Mouse (Mus musculus): ENCODE data around the gene 0610030E20Rik.

Gene 0610030E20Rik

GRCm38 (mm10) chr6:72347166-72347941, at the start of gene 0610030E20Rik:
Gene 0610030E20Rik, plus strand, starts transcription at chr6:72347317.
- peak; percentile 80 for DNase-seq (ENCODE audit: low spot score)

DNA sequence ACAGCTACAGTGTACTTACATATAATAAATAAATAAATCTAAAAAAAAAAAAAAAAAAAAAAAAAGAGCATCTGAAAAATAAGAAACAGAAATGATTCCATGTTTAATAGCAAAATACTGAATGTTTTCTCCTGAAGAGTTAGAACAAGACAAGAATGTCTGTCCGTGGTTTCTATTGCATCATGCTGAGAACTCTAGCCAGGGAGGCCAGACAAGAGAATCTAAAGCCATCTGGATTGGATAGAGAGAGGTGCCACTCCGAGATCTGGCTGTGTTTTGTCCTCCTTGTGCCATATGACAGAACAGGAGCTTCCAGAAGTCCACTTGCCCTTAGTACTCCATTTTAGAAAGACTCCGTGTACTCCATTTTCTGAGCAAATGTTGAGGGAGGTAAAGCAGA, 49.3 kb upstream of the 0610030E20Rik start:
- DNase-seq (ENCODE audit: low spot score) = no peak

DNA sequence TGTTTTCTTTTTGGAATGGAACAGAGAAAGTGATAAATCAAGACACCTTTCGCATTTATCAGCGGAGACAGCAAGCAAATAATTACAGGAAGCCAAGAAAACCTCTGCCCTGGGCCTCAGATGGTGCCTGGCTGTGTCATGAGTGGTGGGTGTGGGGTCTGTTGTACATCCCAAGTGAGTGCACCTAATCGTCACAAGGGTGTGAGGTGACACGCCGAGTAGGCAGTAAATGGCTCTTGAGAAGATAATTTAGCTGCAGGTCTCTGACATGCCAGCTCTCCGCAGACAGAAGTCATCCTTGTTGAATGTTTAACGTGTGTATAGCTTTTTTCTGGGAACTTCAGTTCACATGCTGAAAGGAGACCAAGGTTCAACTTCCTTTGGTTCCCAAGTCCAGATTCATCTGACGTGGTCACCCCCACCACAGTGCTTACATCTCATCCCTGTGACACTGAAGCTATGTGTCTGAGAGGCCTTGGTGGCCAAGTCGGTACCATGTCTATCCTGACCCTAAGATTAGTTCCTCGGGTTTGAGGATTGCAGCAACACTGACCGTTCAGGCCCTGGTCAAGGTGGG, 44.7 kb upstream of the 0610030E20Rik start:
- no peak for DNase-seq (ENCODE audit: low spot score)

- peak; percentile 63 for DNase-seq (ENCODE audit: low spot score)
Observed at GRCm38 (mm10) chr6:72303510-72303909, 43.6 kb upstream of the 0610030E20Rik start.

DNA sequence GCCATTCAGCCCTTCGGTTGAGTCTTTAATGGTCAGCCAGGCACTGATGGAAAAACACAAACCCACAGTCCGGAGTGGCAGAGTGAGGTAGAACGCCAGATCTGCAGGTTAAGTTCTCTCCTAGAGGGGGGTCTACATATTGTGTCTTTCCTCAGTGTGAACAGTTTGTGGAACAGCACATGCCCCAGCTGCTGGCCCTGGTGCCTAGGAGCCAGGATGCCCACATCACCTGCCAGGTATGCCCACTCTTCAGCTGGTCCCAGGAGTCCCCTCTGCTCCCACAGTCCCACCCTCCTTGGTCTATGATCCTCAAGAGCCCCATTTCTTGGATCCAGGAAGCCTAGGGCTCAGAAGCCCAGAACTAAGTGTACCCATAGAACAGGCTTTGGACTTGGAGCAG, 34.9 kb upstream of the 0610030E20Rik start:
- DNase-seq (ENCODE audit: low spot score) = no peak

GRCm38 (mm10) chr6:72313124-72313867, 33.8 kb upstream of the 0610030E20Rik start:
- no peak for DNase-seq (ENCODE audit: low spot score)

DNA sequence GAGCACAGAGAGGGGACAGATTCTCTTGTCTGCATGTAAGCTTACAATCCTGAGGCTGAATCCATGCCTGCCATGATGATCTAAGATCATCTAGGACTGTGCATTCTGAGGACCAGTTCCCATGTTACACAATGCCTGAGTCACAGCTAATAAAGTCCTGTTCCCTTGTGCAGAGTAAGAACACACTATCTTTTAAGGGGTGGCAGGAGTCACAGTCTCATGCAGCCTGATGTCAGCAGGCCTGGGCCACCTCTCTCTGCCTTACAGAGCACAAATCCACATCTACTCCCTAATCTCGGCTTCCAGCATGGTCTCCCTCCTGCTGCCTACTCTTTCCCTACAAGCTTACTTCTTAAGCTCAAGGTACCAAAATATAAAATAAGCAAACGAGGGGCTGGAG, 31.7 kb upstream of the 0610030E20Rik start:
- no peak for DNase-seq (ENCODE audit: low spot score)

GRCm38 (mm10) chr6:72316044-72316443, 31.1 kb upstream of the 0610030E20Rik start:
- peak; percentile 62 for DNase-seq (ENCODE audit: low spot score)

- DNase-seq (ENCODE audit: low spot score) = no peak
Observed at GRCm38 (mm10) chr6:72318440-72318839, 28.7 kb upstream of the 0610030E20Rik start.

GRCm38 (mm10) chr6:72319019-72319418, 28.1 kb upstream of the 0610030E20Rik start:
- DNase-seq (ENCODE audit: low spot score) = no peak

DNA sequence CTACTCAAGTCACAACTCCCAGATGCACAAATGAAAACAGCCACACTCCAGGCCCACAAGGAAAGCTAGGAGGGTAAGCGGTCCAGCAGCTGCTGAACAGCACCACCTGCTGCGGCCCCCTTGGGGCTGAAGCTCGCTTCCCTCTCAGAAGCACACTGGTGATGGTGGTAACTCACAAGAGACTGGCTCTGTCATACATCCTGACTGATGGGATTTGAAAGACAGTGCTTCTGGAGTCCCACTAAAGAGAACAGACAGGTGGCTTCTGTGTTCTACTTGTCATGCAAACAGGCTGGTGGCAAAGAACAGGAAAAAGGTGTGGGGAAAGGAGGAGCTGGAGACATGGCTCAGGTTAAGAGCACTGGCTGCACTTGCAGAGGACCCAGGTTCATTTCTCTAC, 24.2 kb upstream of the 0610030E20Rik start:
- DNase-seq (ENCODE audit: low spot score) = no peak

- DNase-seq (ENCODE audit: low spot score) = no peak
Observed at GRCm38 (mm10) chr6:72323786-72324508, 23.2 kb upstream of the 0610030E20Rik start.

- DNase-seq (ENCODE audit: low spot score) = peak; percentile 72
Observed at GRCm38 (mm10) chr6:72326274-72326673, 20.8 kb upstream of the 0610030E20Rik start.

DNA sequence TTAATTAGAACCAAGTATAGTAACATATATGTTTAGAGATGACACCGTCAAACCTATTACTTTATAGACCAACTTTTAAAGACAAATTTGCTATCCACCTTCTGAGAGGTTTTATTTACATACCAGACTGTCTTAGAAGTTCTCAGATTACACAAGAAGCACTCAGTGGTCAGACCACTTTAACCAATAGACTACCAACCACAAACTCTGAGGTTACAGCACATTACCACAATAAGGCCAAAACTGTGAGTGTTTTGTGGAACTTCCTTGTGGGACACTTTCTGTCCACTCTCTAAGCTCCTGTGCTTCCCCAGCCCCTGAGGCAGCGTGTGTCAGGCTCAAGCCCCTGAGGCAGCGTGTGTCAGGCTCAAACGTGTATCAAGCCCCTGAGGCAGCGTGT, 18.1 kb upstream of the 0610030E20Rik start:
- DNase-seq (ENCODE audit: low spot score) = no peak

- DNase-seq (ENCODE audit: low spot score) = no peak
Observed at GRCm38 (mm10) chr6:72330133-72330532, 17.0 kb upstream of the 0610030E20Rik start.

- DNase-seq (ENCODE audit: low spot score) = no peak
Observed at GRCm38 (mm10) chr6:72333111-72333510, 14.0 kb upstream of the 0610030E20Rik start.

GRCm38 (mm10) chr6:72340481-72340880, 6.6 kb upstream of the 0610030E20Rik start:
- DNase-seq (ENCODE audit: low spot score) = no peak

DNA sequence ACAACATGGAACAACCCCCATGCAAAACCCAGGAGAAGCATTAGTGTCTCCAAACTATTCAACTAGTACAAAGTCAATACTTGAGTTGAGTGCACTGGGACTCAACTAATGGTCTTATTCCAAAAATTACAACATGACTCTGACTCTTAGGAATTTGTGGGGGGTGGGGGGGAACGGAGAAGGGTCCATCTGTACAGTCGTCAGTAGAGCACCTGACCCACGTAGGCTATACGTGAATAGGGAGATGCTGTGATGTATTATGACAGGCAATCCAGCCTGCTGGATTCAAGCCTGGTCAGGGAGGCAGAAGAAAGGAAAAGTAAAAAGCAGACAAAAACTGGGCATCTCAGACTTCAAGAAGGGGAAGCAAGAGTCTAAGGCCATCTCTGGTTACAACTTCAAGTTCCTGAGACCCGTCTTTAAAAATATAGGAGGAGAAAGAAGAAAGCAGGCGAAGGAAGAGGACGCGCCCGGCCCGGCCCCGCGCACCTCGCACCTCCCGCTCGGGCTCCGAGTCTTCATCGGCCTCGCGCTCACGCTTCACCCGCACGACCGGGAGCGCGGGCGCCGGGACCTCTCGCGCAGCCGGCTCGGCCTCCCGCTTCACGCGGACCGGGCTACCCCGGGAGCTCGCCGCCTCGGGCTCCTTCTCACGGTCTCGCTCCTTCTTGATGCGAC, 2.6 kb upstream of the 0610030E20Rik start:
- no peak for DNase-seq (ENCODE audit: low spot score)

DNA sequence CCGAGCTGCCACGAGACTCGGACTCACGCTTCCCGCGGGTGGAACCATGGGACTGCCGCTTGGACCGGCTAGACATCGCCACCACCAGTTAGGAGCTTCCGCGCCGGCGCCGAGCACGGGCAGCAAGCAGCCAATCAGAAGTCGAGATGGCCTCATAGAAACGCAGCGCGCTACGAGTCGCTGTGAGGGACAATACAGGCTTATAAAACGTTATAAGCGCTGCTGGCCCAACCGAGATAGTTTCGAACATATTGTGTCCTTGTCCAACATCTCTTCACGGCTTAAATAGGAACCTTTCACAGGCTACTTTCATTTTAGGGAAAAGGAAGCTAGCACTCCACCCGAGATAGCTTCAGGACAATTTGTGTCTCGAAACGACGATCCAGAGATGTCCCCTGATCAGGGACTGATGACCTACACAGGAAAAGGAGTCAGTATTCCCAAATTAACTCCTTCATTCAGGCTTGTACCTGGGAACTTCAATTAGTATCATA, 2.0 kb upstream of the 0610030E20Rik start, which contains the start of gene Usp39:
Usp39 (minus strand) TSS at position 111 of the 494 bp plus-strand sequence.
- peak; percentile 95 for DNase-seq (ENCODE audit: low spot score)

- no peak for DNase-seq (ENCODE audit: low spot score)
Observed at GRCm38 (mm10) chr6:72345633-72346032, 1.5 kb upstream of the 0610030E20Rik start.

DNA sequence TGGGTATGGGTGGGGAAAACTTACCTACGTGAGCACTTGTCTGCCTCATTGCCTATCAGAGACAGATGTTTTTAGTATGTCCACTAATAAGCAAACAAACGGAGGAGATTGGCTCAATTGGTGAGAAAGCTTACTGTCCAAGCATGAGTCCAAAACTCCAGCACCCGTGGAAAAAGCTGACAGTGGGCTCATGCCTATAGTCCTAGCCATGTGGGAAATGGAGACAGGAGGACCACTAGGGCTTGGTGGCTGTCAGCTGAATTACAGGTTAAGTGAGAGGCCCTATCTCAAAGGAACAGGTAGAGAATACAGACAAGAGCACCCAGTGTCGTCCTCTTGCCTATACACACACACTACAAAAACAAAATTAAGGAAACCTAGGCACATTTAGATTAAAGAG, 856 bp upstream of the 0610030E20Rik start:
- DNase-seq (ENCODE audit: low spot score) = no peak
